Mouse (Mus musculus) WW6 (cell line): ENCODE measurements around the gene Barx2.

Experiments
- DNase-seq: peaks from one replicate; pipeline ENCODE4 v3.0.0-alpha.2; 2013; ENCODE audit warnings: low read depth, low spot score

Gene Barx2

DNA sequence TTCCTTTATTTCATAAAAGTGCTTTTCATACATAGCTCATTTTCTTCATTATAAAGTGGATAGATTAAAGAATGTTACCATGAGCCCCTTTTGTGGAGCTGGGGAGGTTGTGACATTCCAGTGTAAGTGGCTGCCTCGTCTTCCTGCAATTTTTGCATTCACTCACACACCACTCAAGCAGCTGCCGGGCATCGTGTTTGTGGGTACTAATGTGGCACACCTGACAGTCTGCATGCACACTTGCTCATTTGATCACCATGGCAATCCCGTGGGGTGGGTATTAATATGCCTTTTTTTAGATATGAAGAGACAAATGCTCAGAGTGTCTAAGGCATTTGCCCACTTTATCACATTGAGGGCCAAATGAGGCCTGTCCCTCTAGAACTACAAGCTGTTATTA is 24.9 kb downstream of the Barx2 start:
- no peak for DNase-seq

DNA sequence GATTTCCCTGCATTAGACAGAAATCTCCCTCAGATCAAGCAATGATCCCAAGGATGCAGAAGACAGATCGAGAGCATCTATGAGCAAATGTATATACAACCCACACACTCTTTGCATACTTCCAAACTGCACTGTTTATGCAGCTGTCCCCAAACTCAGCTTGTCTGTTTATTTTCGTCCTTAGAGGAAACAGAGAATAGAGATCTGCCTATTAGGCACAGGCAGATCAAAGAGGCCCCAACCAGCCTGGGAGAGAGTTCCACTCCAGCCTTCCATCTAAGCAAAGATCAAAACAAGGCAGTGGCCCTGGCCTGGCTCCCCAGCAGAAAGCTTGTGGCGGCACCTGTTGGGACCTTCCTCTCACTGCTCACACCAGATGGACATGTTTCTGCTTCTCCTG is 27.0 kb downstream of the Barx2 start:
- DNase-seq, result no peak

DNA sequence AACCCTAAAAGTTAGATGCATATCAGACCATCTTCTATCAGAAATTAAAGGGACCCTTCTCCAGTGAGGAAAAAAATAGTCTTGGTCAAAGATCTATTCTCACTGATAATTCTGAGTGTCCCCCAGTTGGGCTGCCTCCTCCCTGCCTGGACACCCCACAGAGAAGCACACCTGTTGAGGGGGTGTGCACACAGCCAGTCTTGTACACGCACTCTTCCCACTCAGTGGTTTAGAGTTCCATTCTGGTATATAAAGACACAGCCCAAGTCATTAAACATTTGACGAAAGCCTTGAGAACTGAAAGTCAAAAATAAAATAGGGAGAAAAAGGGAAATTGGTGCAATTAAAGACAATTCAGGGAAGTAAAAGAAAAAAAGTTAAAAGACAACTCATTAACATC is 30.9 kb downstream of the Barx2 start:
- DNase-seq, result no peak

- DNase-seq, result no peak
Observed at GRCm38 (mm10) chr9:31875556-31875955, 37.7 kb downstream of the Barx2 start.

GRCm38 (mm10) chr9:31874236-31874635 is 39.0 kb downstream of the Barx2 start:
- no peak for DNase-seq

GRCm38 (mm10) chr9:31871410-31871809 is 41.9 kb downstream of the Barx2 start:
- DNase-seq, result no peak

DNA sequence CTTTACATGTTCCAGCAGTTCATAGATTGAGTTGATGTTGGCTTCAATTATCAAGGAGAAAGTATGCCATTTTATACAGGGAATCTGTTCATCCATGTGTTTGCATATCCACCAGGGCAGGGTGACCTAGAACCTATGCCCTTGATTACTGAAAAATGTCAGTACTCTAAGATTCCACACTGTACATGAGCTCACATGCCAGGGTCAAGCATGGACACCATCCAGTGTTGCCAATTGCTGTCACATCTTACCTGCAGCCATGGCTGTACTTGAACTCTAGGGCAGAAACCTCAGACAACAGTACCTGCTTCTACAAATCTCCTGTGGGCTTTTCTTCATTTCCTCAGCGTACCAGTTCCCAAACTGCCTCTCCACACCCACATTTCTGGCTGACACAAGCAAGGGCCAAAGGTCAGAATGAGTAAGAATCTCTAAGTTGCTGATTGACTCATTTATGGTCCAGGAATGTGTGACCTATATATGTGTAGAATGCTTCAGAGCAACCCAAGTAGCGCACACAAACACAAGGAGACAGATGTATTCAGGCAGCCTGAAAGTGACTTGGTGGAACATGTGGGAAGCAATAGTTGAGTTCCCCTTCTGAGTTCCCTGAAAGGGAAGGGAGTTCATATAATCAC is 44.3 kb downstream of the Barx2 start:
- DNase-seq, result no peak

- DNase-seq, result no peak
Observed at GRCm38 (mm10) chr9:31863830-31864229, 49.4 kb downstream of the Barx2 start.

GRCm38 (mm10) chr9:31859446-31859845 is 53.8 kb downstream of the Barx2 start:
- DNase-seq, result no peak

- DNase-seq, result peak; percentile 49
Observed at GRCm38 (mm10) chr9:31858720-31859340, 54.4 kb downstream of the Barx2 start.

GRCm38 (mm10) chr9:31857512-31857911 is 55.8 kb downstream of the Barx2 start:
- no peak for DNase-seq

DNA sequence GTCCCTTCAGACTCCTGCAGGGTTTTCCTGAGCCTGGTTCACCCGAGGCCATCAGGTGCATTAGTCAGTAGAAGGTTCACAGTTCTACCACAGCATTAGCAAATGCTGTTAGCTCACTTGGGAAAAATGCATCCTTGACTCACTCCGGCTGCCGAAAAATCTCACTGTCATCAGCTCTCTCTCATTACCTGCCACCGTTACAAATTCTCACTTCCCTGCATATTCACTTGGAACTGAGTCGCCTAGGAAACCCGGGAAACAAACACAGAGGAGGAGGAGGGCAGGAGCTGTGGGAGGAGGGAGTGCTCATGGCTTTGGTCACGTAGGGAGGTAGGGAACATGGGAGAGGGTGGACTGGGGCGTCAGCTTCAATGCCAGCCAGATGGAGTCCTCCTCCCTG is 56.8 kb downstream of the Barx2 start:
- no peak for DNase-seq

- no peak for DNase-seq
Observed at GRCm38 (mm10) chr9:31855668-31856067, 57.6 kb downstream of the Barx2 start.

DNA sequence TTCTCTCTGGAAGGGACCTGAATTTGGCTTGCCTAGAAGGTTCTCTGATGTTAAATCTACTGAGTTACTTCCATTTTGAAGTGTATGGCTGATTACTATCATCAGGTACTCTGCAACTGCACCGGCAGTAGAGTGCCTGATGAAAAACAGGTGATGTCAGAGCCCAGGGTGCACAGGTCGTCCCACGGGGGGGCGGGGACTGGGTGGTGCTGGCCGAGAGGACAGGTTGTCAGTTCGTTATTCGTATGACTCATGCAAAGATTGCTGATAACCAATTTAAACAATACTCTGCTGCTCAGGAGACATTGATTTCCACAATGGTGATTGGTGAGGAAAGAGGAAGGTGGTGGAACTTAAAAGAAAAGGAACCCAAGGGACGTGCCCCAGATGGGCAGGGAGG is 61.6 kb downstream of the Barx2 start:
- no peak for DNase-seq

DNA sequence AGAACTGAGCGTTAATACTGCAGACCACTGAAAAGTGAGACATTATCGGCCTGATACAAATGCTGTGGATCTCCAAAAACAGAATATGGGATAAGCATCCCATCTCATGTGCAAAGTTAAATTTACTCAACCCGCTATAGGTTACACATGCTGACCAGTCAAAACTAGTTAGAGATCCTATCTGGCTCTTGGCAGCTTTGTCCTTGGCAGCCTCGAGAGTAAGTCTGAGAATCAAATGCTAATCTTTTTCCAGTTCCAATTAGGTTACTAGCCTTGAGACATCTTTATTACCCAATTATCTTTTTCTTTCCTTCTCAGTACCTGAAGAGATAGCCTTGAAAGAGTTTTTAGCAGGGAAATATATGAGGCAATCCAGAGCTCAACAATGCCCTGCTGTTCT is 62.6 kb downstream of the Barx2 start:
- no peak for DNase-seq

GRCm38 (mm10) chr9:31849387-31849786 is 63.9 kb downstream of the Barx2 start:
- no peak for DNase-seq

- DNase-seq, result no peak
Observed at GRCm38 (mm10) chr9:31844614-31845013, 68.6 kb downstream of the Barx2 start.

GRCm38 (mm10) chr9:31841108-31841815 is 72.0 kb downstream of the Barx2 start:
- no peak for DNase-seq

DNA sequence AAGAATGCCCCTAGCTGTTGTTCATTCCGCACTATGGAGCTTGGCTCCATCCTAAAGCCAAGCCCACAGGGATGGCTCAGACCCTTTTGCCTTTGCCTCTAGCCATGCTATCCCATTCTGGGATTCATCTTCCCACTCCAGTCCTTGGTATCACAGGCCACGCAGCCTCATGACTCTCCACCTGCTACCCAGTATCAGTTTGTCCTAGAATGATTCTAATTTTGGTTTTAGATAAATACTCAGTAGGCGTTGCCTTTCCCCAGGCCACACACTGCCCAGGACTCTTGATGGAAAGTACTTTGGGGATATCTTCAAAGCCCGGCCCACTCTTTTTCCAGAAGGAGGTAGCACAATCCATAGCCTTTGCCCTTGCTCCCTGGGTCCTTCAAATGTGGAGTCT is 72.7 kb downstream of the Barx2 start:
- DNase-seq, result no peak

DNA sequence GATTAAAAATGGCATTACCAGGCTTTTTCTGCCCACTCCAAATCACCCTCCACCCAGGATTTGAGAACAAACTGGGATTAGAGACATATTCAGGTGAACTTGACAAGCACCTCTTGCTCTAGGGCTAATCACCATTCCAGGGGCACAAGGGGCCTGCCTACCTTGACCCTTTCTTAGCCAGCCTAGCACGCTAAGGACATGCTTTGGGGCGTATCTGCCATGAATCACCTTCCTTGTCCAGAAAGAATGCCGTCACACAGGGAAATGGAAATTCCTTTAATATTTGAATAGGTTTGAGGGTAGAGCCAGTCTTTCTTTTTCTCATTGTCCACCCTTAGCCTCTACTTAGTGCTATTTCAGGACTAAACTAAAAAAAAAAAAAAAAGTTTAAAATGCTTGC is 73.2 kb downstream of the Barx2 start:
- DNase-seq, result no peak

DNA sequence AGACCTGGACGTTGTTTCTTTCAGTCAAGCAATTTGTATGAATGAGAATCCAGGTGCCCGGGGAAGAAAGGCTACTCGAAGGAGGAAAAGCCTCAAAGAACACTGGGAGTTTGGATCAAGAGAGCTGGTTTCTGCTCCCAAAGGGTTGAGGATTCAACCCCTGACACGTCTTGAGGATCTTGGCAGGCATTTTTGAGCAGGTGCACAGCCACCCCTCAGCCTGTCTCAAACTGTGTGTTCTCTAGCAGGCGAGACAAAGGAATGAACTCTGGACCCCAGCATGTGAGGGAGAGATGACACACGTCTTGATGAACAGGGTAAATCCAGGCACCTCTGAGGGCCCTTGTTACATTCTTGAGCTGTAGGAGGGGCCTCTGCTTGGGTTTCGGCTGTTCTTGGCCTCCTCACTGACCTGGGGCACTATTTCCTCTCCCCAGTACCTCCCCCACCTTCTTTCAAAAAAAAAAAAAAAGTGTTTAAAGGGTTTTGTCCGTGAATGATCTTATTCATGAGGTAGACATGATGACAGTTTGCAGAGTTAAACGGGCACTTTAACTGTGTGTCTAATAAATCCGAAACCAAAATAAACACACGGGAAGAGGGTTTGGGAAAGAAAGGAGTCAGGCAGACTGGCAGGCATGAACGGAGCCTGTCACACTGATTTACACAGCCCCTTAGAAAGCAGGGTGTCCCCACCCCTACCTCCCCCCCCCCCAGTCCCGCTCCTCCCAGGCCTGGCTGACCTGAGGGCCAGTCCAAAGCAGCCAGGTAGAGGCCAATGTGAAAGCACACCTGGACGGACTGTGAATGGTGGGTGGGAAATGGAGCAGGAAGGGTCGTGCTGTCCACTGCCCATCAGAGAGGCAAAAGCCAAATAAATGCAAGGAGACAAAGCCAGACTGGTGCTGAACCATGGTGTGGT is 73.9 kb downstream of the Barx2 start:
- DNase-seq, result no peak

GRCm38 (mm10) chr9:31838047-31838446 is 75.2 kb downstream of the Barx2 start:
- DNase-seq, result no peak
